Mouse (Mus musculus) retina, adult 2 months (tissue): ENCODE data around the gene Vmn1r76.

Source experiments
- DNase-seq: peaks from one replicate; pipeline ENCODE4 v3.0.0-alpha.2; 2012; ENCODE audit warnings: low read depth, low spot score

Vmn1r76 gene

DNA sequence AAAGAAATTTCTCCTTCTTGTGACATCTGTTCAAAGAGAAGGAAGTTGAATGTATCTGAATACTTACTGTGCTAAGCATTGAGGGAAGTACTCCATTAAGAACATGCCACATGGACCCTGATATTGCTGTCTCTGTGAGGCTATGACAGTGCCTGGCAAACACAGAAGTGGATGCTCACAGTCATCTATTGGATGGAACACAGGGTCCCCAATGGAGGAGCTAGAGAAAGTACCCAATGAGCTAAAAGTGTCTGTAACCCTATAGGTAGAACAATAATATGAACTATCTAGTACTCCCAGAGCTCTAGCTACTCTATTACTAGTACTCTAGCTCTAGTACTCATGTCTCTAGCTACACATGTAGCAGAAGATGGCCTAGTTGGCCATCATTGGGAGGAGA, at the start of gene Vmn1r76:
Vmn1r76 (minus strand) TSS at position 101 of the 400 bp plus-strand sequence.
- DNase-seq: no peak

- DNase-seq: no peak
Measured at GRCm38 (mm10) chr7:11972611-11973010, 34.6 kb upstream of the Vmn1r76 start.

GRCm38 (mm10) chr7:11947991-11948390, 10.0 kb upstream of the Vmn1r76 start:
- DNase-seq: no peak

DNA sequence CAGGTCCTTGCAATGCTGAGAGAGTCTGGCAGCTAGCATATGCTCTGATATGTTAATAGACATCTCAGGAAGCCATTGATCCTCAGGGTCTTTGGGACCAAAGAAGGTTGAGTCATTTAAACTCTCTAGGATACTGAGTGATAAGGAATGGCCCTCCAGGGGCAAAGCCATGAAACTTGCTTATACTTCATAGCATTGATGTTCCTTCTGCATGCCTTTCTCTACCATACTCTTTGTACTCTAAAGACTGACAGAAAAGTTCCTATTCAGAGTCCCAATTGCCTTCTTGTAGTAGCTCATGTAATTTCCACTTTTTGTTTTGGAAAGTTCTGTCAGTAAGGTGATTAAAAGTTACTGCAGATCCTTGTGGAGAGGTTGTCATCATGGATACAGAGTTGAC, 63.7 kb downstream of the Vmn1r76 start, which contains the start of gene Vmn1r75:
Vmn1r75 (plus strand) TSS at position 301 of the 400 bp plus-strand sequence.
- no peak for DNase-seq
